Mouse (Mus musculus) stomach, postnatal 0 days (tissue): ENCODE data around the gene Baiap2l2. TPM values are rescaled to one million over a fixed set of nuclear protein-coding genes. Genes with fewer than 3 reads are reported as not detected.
A peak's percentile ranks its signal among the peaks of the same experiment; 100 is the strongest.

Source experiments
- ATAC-seq: fragments of 200-750 bp; cut with Nextera tagmentation; 2 replicates; pipeline ENCODE4 v1.8.0; 2017; ENCODE audit not compliant: low FRiP score, low TSS enrichment
- DNase-seq: peaks from one replicate; pipeline ENCODE4 v3.0.0-alpha.2; 2016; ENCODE audit warnings: low spot score
- H3K27ac ChIP-seq: fragments of 300-500 bp; sonication (generic); replicated peaks from 2 replicates; pipeline ENCODE4 v1.5.1; 2014; ENCODE audit warnings: mild to moderate bottlenecking, control low read depth
- H3K27me3 ChIP-seq: fragments of 300-500 bp; sonication (generic); 2 replicates; pipeline ENCODE4 v1.6.1; 2014; ENCODE audit warnings: low read length; ENCODE audit not compliant: control insufficient read depth, insufficient read depth
- H3K36me3 ChIP-seq: fragments of 300-500 bp; sonication (generic); 2 replicates; pipeline ENCODE4 v1.6.1; 2014; ENCODE audit warnings: low read length, mixed read lengths; ENCODE audit not compliant: control insufficient read depth, insufficient read depth
- H3K4me1 ChIP-seq: fragments of 300-500 bp; sonication (generic); replicated peaks from 2 replicates; pipeline ENCODE4 v1.6.1; 2014; ENCODE audit warnings: antibody characterized with exemption; ENCODE audit not compliant: control insufficient read depth, insufficient read depth
- H3K4me2 ChIP-seq: fragments of 300-500 bp; sonication (generic); replicated peaks from 2 replicates; pipeline ENCODE4 v1.6.1; 2014; ENCODE audit warnings: low read depth, mild to moderate bottlenecking, control low read depth, moderate library complexity
- H3K4me3 ChIP-seq: fragments of 300-500 bp; sonication (generic); 2 replicates; pipeline ENCODE4 v1.5.1; 2014; ENCODE audit warnings: low read depth, low read length, control low read depth
- H3K9ac ChIP-seq: fragments of 300-500 bp; sonication (generic); 2 replicates; pipeline ENCODE4 v1.6.1; 2014; ENCODE audit warnings: mild to moderate bottlenecking, low read length, control low read depth, mixed read lengths
- H3K9me3 ChIP-seq: fragments of 300-500 bp; sonication (generic); 2 replicates; pipeline ENCODE4 v1.6.1; 2016; ENCODE audit warnings: low read length; ENCODE audit not compliant: control insufficient read depth
- CTCF ChIP-seq: IDR thresholded peaks from 2 replicates; pipeline ENCODE4 v1.5.1; 2016; ENCODE audit warnings: antibody characterized with exemption, low read depth, mild to moderate bottlenecking, moderate library complexity
- EP300 ChIP-seq: optimal IDR thresholded peaks from 2 replicates; pipeline ENCODE3; 2016; ENCODE audit warnings: antibody characterized with exemption
- WGBS: fragments of 180-500 bp; shearing (Covaris S2); extraction: QIAGEN DNeasy Blood & Tissue Kit; methylation state at CpG from one replicate; pipeline ENCODE4 v1.1.7; 2014; 5-methylcytosine and 5-hydroxymethylcytosine counted together
- polyA plus RNA-seq: library from polyadenylated mRNA; unstranded; fragments of >200 nt; fragmentation: Nextera tagmentation; extraction: Ambion mirVana; gene quantifications from 2 replicates; pipeline ENCODE4 v1.2.1, GENCODE M21; 2015

Gene Baiap2l2
- polyA plus RNA-seq, 1 experiment from 2014 or later: 4.9 TPM

DNA sequence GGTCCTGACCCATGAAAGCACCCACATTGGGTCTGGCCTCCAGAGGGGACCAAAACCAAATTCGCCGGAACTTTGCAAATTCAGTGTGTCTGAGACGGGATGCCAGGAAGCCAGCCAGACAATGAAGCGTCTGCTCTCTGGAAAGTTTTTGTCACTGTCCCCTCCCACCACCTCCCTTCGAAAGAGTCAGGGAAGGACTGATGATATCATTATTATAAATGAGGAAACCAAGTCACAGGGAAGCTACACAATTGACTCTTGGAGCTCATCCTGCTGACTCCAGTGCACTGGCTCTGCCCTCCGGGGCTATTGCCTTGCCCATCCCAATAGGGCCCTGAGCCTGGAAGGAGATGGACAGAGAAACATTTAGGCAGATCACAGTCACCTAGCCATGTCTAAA lies 71.7 kb downstream of the Baiap2l2 start:
- WGBS: 72% methylated on average over 6 of the region's 6 CpGs
- TF ChIP-seq EP300 (no peak), CTCF (no peak)
- no peak overlapping the region for H3K4me3 ChIP-seq
- no peak overlapping the region for H3K4me2 ChIP-seq
- no peaks in the 10 kb centered on the region for H3K9me3 ChIP-seq
- H3K27ac ChIP-seq: no peak overlapping the region
- no peak overlapping the region for H3K9ac ChIP-seq
- ATAC-seq (no peak), DNase-seq (no peak)
- H3K27me3 ChIP-seq: no peaks in the 10 kb centered on the region
- H3K36me3 ChIP-seq: no peaks in the 10 kb centered on the region
- H3K4me1 ChIP-seq: no peaks in the 10 kb centered on the region

DNA sequence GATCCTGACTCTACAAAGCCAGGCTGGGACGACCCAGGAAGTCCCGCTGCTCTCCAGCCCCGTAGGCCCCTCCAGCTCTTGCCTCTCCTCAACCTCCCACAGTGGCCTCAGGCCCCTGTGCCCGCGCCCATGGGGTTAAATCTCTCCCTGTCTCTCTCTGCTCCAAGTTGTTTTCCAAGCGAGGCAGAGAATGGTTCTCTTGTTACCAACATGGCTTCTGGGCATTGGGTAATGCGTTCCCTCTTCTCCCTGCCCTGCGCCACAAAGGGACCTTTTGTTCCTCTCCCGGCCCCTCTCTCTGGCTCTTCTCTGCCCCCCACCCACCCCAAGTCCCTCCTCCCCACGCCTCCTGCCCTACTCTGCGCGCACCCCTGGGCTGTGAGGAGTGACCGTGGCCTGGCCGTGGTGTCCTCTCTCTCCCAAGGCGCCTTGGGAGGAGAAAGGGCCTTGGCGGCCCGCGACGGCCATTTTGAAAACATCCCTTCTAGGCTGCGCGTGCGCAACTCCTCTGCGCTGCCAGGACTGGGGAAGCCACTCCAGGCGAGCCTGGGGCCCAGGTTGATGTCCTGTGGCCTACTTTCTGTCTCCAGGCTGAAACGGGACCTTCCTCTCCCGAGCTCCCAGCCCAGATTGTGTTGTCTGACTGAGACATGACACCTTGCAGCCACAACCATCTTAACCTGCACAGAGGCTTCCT lies 72.4 kb downstream of the Baiap2l2 start:
- Histone ChIP-seq H3K9me3 (no peaks in the 10 kb centered on the region), H3K4me2 (no peak overlapping the region), H3K27me3 (no peaks in the 10 kb centered on the region), H3K9ac (no peak overlapping the region), H3K36me3 (no peaks in the 10 kb centered on the region), H3K4me1 (no peaks in the 10 kb centered on the region), H3K4me3 (no peak overlapping the region), H3K27ac (no peak overlapping the region)
- ATAC-seq (peak; percentile 34; the same call in 1 of the 2 replicates), DNase-seq (peak; percentile 24)
- no peak for TF ChIP-seq CTCF
- WGBS: 87% methylated on average over 26 of the region's 26 CpGs

DNA sequence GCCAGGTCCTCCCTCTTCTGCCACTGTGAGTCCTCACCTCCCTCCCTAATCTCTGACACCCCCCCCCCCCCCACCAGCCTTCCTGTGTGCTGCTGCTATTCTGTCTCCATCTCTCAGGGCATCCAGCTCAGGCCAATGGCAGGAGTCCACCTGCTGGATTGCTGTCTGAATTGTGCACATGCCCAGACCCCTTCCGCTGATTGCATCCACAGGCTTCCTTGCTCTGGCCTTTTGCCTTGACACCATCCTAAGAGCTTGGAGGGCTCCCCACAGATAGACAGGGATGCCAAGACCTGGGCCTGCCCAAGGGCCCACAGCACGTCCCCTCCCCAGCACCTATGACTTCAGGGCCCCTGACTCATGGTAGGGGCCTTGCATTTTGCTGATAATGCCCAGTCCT lies 75.0 kb downstream of the Baiap2l2 start:
- H3K4me3 ChIP-seq: no peak overlapping the region
- no peaks in the 10 kb centered on the region for H3K9me3 ChIP-seq
- TF ChIP-seq EP300 (no peak), CTCF (no peak)
- H3K4me2 ChIP-seq: no peak overlapping the region
- 72% methylated on average over 2 of the region's 2 CpGs for WGBS
- no peak for DNase-seq
- H3K27me3 ChIP-seq: no peaks in the 10 kb centered on the region
- no peak overlapping the region for H3K27ac ChIP-seq
- no peak overlapping the region for H3K9ac ChIP-seq
- no peaks in the 10 kb centered on the region for H3K36me3 ChIP-seq
- ATAC-seq: no peak
- H3K4me1 ChIP-seq: no peaks in the 10 kb centered on the region

DNA sequence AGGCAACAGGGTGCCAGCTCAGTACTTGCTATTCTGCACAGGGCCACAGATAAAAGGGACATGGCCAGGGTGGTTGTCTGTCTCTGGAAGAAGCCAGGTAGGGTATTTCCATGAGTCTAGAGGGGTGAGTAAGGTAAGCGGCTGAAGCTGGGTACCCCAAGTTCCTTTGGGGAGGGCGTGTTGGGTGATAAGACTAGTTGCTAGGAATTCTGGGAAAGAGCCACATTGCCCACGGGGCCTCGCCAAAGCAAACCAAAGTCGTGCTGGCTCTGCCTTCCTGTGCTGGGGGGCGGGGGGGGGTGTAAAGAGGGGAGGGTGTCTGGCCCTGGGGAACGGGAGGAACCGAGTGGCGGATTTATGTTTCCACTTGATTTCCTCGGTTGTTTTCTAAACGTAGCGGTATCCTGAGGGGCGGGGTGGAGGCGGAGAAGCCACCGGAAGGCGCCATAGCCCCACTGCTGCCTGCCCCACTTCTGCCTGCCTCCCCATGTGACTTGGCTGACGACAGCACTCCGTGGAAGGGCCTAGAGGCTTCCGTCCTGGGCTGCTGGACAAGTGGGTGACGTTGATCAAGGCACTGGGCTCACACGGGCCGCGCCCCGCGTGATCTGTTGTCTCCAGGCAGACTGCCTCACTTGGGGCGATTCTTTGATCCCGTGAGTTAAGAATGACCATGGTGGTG lies 76.4 kb downstream of the Baiap2l2 start:
- Histone ChIP-seq H3K4me1 (no peaks in the 10 kb centered on the region), H3K9ac (no peak overlapping the region), H3K27me3 (no peaks in the 10 kb centered on the region), H3K36me3 (no peaks in the 10 kb centered on the region), H3K27ac (no peak overlapping the region), H3K9me3 (no peaks in the 10 kb centered on the region), H3K4me3 (no peak overlapping the region), H3K4me2 (no peak overlapping the region)
- no peak for ATAC-seq
- DNase-seq: peak; percentile 25
- 73% methylated on average over 27 of the region's 27 CpGs for WGBS
- TF ChIP-seq EP300 (no peak), CTCF (no peak)

DNA sequence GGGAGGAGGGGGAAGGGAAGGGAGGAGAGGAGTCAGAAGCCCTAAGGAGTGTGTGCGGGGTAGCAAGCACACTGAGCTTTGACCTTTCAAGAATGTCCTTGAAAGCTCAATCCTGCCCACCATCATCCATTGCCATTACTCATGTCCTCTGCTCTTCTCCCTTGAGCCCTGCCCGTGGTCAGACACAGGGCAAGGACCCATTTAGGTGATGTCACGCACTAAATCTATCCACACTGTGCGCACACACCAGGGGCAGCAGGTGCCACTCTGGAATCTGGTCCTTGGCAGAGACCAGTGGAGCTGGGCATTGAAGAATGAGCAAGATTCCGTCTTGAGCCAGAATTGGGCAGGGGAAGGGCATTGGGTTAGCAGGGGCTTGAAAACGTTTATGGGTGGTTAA lies 77.1 kb downstream of the Baiap2l2 start:
- ATAC-seq: 0 out of 2 replicates have a peak, but pooled peaks have one; percentile 18
- no peak overlapping the region for H3K4me3 ChIP-seq

More for the DNA sequence above, 77.1 kb downstream of the Baiap2l2 start:
- Histone ChIP-seq H3K4me2 (no peak overlapping the region), H3K9ac (no peak overlapping the region), H3K36me3 (no peaks in the 10 kb centered on the region), H3K9me3 (no peaks in the 10 kb centered on the region), H3K27me3 (no peaks in the 10 kb centered on the region), H3K4me1 (no peaks in the 10 kb centered on the region), H3K27ac (no peak overlapping the region)
- DNase-seq: no peak
- TF ChIP-seq CTCF (no peak), EP300 (no peak)
- 66% methylated on average over 6 of the region's 6 CpGs for WGBS

Other genes starting within 250 kb of the Baiap2l2 start
- gene Galr3, start 243.7 kb downstream of the Baiap2l2 start, polyA plus RNA-seq: 0.31 and 0.34 TPM in 2 replicates
- 27.1 and 28.0 TPM in 2 replicates for gene Ankrd54, start 222.6 kb downstream of the Baiap2l2 start, polyA plus RNA-seq
- 132 and 135 TPM in 2 replicates for gene Eif3l, start 210.4 kb downstream of the Baiap2l2 start, polyA plus RNA-seq
- gene Micall1, start 176.6 kb downstream of the Baiap2l2 start, polyA plus RNA-seq: 7.0 and 7.8 TPM in 2 replicates
- gene Polr2f, start 144.5 kb downstream of the Baiap2l2 start, polyA plus RNA-seq: 308 and 320 TPM in 2 replicates
- 6.4 and 7.9 TPM in 2 replicates for gene 1700088E04Rik, start 144.3 kb downstream of the Baiap2l2 start, polyA plus RNA-seq
- 3.6 and 3.9 TPM in 2 replicates for gene Sox10, start 120.3 kb downstream of the Baiap2l2 start, polyA plus RNA-seq
- gene Pick1, start 56.4 kb downstream of the Baiap2l2 start, polyA plus RNA-seq: 25.7 and 26.7 TPM in 2 replicates
- 0.23 and 0.27 TPM in 2 replicates for gene Gm49486, start 56.1 kb downstream of the Baiap2l2 start, polyA plus RNA-seq
- gene Slc16a8, start 30.8 kb downstream of the Baiap2l2 start, polyA plus RNA-seq: 0.10 and 0.12 TPM in 2 replicates
- 8.8 and 9.4 TPM in 2 replicates for gene Pla2g6, start 42.9 kb upstream of the Baiap2l2 start, polyA plus RNA-seq
- gene Maff, start 61.1 kb upstream of the Baiap2l2 start, polyA plus RNA-seq: 11.4 and 11.9 TPM in 2 replicates
- 21.2 and 22.3 TPM in 2 replicates for gene Tmem184b, start 118.0 kb upstream of the Baiap2l2 start, polyA plus RNA-seq
- 44.8 and 50.8 TPM in 2 replicates for gene Csnk1e, start 170.0 kb upstream of the Baiap2l2 start, polyA plus RNA-seq
- not detected in 2 replicates for gene Kcnj4, start 219.7 kb upstream of the Baiap2l2 start, polyA plus RNA-seq
- gene Kdelr3, start 230.9 kb upstream of the Baiap2l2 start, polyA plus RNA-seq: 65.8 and 81.7 TPM in 2 replicates